Comparison of ENCODE assay signal across 9 mouse cellular contexts in genomic region chr13:43565346-43565745, GRCm38 (mm10). TPM values are rescaled to one million over a fixed set of nuclear protein-coding genes. Genes with fewer than 3 reads are reported as not detected.
A peak's percentile ranks its signal among the peaks of the same experiment; 100 is the strongest.
DNase-seq lines count a peak whose midpoint lies in the region; ATAC-seq and TF ChIP-seq lines count a peak whose summit lies in the region.
"Had no signal": no experiment of that assay in that cellular context is flagged by ENCODE, and none has a peak within 500 bp of the region (broad histone marks: within the 10 kb centered on the region; RNA-seq: fewer than 3 reads in every experiment).

No protein-coding gene starts in this region.

- H3K4me3 ChIP-seq in hindbrain, embryonic 11.5 days (ENCODE audit: low read depth, low read length): no peak overlapping the region
- H3K4me3 ChIP-seq in hindbrain, embryonic 13.5 days: no peak overlapping the region
- no peak overlapping the region for H3K4me3 ChIP-seq in embryonic facial prominence, embryonic 11.5 days (ENCODE audit: low read depth, low read length)
- H3K4me3 ChIP-seq in heart, adult 2 months: no peak overlapping the region
- H3K4me3 ChIP-seq: myocyte had no signal

- 0 out of 2 replicates have a peak, but pooled peaks have one; percentile 56 for TF ChIP-seq EP300 in heart, adult 2 months (IDR thresholded peaks at IDR 0.05; ENCODE audit: insufficient read depth, low read depth, low read length)

- no peak overlapping the region for H3K4me2 ChIP-seq in hindbrain, embryonic 11.5 days (replicated peaks; ENCODE audit: low read depth, low read length)
- no peak overlapping the region for H3K4me2 ChIP-seq in hindbrain, embryonic 13.5 days
- no peak overlapping the region for H3K4me2 ChIP-seq in embryonic facial prominence, embryonic 11.5 days (ENCODE audit: low read depth, low read length)

- no peaks in the 10 kb centered on the region for H3K79me2 ChIP-seq in heart, adult 2 months (replicated peaks; ENCODE audit: control insufficient read depth, insufficient read depth, low read length)

- no peak for ATAC-seq in hindbrain, embryonic 11.5 days (ENCODE audit: low FRiP score)
- no peak for ATAC-seq in hindbrain, embryonic 13.5 days (ENCODE audit: low FRiP score)
- ATAC-seq in embryonic facial prominence, embryonic 11.5 days (replicated peaks; ENCODE audit: insufficient number of reproducible peaks, low FRiP score, low TSS enrichment, low read depth): no peak

- no peaks in the 10 kb centered on the region for H3K36me3 ChIP-seq in hindbrain, embryonic 11.5 days (ENCODE audit: control insufficient read depth, insufficient read depth, low read length)
- H3K36me3 ChIP-seq in hindbrain, embryonic 13.5 days: no peaks in the 10 kb centered on the region
- no peaks in the 10 kb centered on the region; the same call in 1 of the 2 replicates for H3K36me3 ChIP-seq in embryonic facial prominence, embryonic 11.5 days (replicated peaks; ENCODE audit: control insufficient read depth, insufficient read depth, low read depth, low read length)
- H3K36me3 ChIP-seq in heart, adult 2 months (ENCODE audit: control insufficient read depth, insufficient read depth, low read length): no peaks in the 10 kb centered on the region
- H3K36me3 ChIP-seq in splenic B cell, adult 2 months (ENCODE audit: control insufficient read depth, insufficient read depth, low read length, poor library complexity, severe bottlenecking): no peaks in the 10 kb centered on the region

- no peaks in the 10 kb centered on the region for H3K9me3 ChIP-seq in hindbrain, embryonic 11.5 days (ENCODE audit: control insufficient read depth, low read length)
- no peaks in the 10 kb centered on the region for H3K9me3 ChIP-seq in hindbrain, embryonic 13.5 days
- H3K9me3 ChIP-seq in embryonic facial prominence, embryonic 11.5 days (replicated peaks; ENCODE audit: control insufficient read depth, low read length): no peaks in the 10 kb centered on the region

- peak; percentile 92 for DNase-seq in hindbrain, embryonic 11.5 days (ENCODE audit: low spot score)
- DNase-seq in adrenal gland, postnatal 36 days: peak; percentile 75 to 83
- peak; percentile 91 for DNase-seq in embryonic facial prominence, embryonic 11.5 days (ENCODE audit: low spot score)
- peak; percentile 72 to 83 for DNase-seq in heart, adult 2 months
- DNase-seq in left cerebral cortex, adult 11 months (ENCODE audit: low spot score): peak; percentile 73
- peak; percentile 26 to 51 for DNase-seq in monocyte, adult 2 months (ENCODE audit: low read depth in 1 of 2, low spot score in 2 of 2)
- peak; percentile 87 for DNase-seq in splenic B cell, adult 2 months (ENCODE audit: low read depth, low spot score)

- 15% methylated on average over 9 of the region's 9 CpGs for WGBS in hindbrain, embryonic 11.5 days
- WGBS in hindbrain, embryonic 13.5 days: 14% methylated on average over 9 of the region's 9 CpGs
- WGBS in embryonic facial prominence, embryonic 11.5 days: 18% methylated on average over 9 of the region's 9 CpGs
- 9% methylated on average over 9 of the region's 9 CpGs for WGBS in heart, adult 2 months

- no peak for TF ChIP-seq POLR2A in heart, adult 2 months (IDR thresholded peaks at IDR 0.05; ENCODE audit: insufficient read depth, low read depth, low read length)

- H3K4me1 ChIP-seq in hindbrain, embryonic 11.5 days (replicated peaks; ENCODE audit: control insufficient read depth, insufficient read depth, low read length): no peaks in the 10 kb centered on the region
- 0 out of 2 replicates have a peak, but pooled peaks cover 4% of the 10 kb centered on the region for H3K4me1 ChIP-seq in hindbrain, embryonic 13.5 days (replicated peaks)
- no peaks in the 10 kb centered on the region for H3K4me1 ChIP-seq in embryonic facial prominence, embryonic 11.5 days (ENCODE audit: control insufficient read depth, insufficient read depth, low read length)
- peaks cover 4% of the 10 kb centered on the region for H3K4me1 ChIP-seq in heart, adult 2 months (ENCODE audit: control insufficient read depth, insufficient read depth, low read length)

- no peaks in the 10 kb centered on the region for H3K27me3 ChIP-seq in hindbrain, embryonic 11.5 days (ENCODE audit: control insufficient read depth, insufficient read depth, low read length)
- H3K27me3 ChIP-seq in hindbrain, embryonic 13.5 days: peaks cover 6% of the 10 kb centered on the region; the same call in 1 of the 2 replicates
- H3K27me3 ChIP-seq in embryonic facial prominence, embryonic 11.5 days (ENCODE audit: control insufficient read depth, insufficient read depth, low read length): no peaks in the 10 kb centered on the region
- H3K27me3 ChIP-seq in heart, adult 2 months (ENCODE audit: control insufficient read depth, insufficient read depth, low read length): no peaks in the 10 kb centered on the region
- no peaks in the 10 kb centered on the region for H3K27me3 ChIP-seq in splenic B cell, adult 2 months (ENCODE audit: control insufficient read depth, insufficient read depth, low read length, poor library complexity, severe bottlenecking)

- no peak; the same call in 1 of the 2 replicates for TF ChIP-seq CTCF in heart, adult 2 months (IDR thresholded peaks at IDR 0.05)

- no peak overlapping the region for H3K27ac ChIP-seq in hindbrain, embryonic 11.5 days (ENCODE audit: low read depth, low read length)
- H3K27ac ChIP-seq in hindbrain, embryonic 13.5 days: no peak overlapping the region
- no peak overlapping the region for H3K27ac ChIP-seq in embryonic facial prominence, embryonic 11.5 days (replicated peaks; ENCODE audit: low read depth, low read length)
- no peak overlapping the region for H3K27ac ChIP-seq in heart, adult 2 months

- intact Hi-C loops in heart, adult 2 months (cut with DNase I): no loop called here

- no peak overlapping the region for H3K9ac ChIP-seq in hindbrain, embryonic 11.5 days (ENCODE audit: low read depth, low read length)
- H3K9ac ChIP-seq in hindbrain, embryonic 13.5 days: no peak overlapping the region
- H3K9ac ChIP-seq in embryonic facial prominence, embryonic 11.5 days (replicated peaks; ENCODE audit: low read length): no peak overlapping the region
- no peak overlapping the region for H3K9ac ChIP-seq in heart, adult 2 months (ENCODE audit: low read depth, low read length)

RNA-seq across cellular contexts. Expression of gene Mcur1, which starts 5.4 kb away (rescaled TPM):
- polyA plus RNA-seq in hindbrain, embryonic 11.5 days (2014; fragmentation: Nextera tagmentation; extraction: Ambion mirVana): 9.8 and 10.8 TPM in 2 replicates
- polyA plus RNA-seq in hindbrain, embryonic 13.5 days (2015; fragmentation: Nextera tagmentation; extraction: Ambion mirVana): 7.9 and 8.4 TPM in 2 replicates
- 10 to 100 TPM; 37.6 to 40.5 TPM for total RNA-seq in adrenal gland, postnatal 36 days (2021)
- 12.8 and 14.9 TPM in 2 replicates for polyA plus RNA-seq in embryonic facial prominence, embryonic 11.5 days (2014; fragmentation: Nextera tagmentation; extraction: Ambion mirVana)
- 10 to 100 TPM; 43.9 to 49.8 TPM for total RNA-seq in heart, adult 2 months (2021)
- polyA plus RNA-seq in heart, adult 2 months (2012; rRNA removed): 26.4 and 41.6 TPM in 2 replicates

RNA-seq across cellular contexts. Expression of gene Rnf182, which starts 50.2 kb away (rescaled TPM):
- polyA plus RNA-seq in hindbrain, embryonic 11.5 days (2014; fragmentation: Nextera tagmentation; extraction: Ambion mirVana): 9.9 and 10.4 TPM in 2 replicates
- 34.0 and 36.1 TPM in 2 replicates for polyA plus RNA-seq in hindbrain, embryonic 13.5 days (2015; fragmentation: Nextera tagmentation; extraction: Ambion mirVana)
- 1 to 10 TPM in 1 of 2 experiments, under 1 TPM in 1; 0.33 to 1.7 TPM for total RNA-seq in adrenal gland, postnatal 36 days (2021)
- polyA plus RNA-seq in embryonic facial prominence, embryonic 11.5 days (2014; fragmentation: Nextera tagmentation; extraction: Ambion mirVana): 8.1 and 12.1 TPM in 2 replicates
- total RNA-seq in heart, adult 2 months (2021): under 1 TPM; 0.05 to 0.07 TPM
- polyA plus RNA-seq in heart, adult 2 months (2012; rRNA removed): 0.12 and 0.16 TPM in 2 replicates
- polyA plus RNA-seq: myocyte had no signal

Comparison
In these comparisons a context has a peak if more than half of its experiments do, and no peak if none do; other contexts are left out.
1. DNase-seq: peak in every context shown above with its lines; median percentile 92 in hindbrain, embryonic 11.5 days; 91 in embryonic facial prominence, embryonic 11.5 days; 87 in splenic B cell, adult 2 months; 79 in adrenal gland, postnatal 36 days; 78 in heart, adult 2 months; 73 in left cerebral cortex, adult 11 months; 38 in monocyte, adult 2 months.